Mouse (Mus musculus) G1E (cell line): ENCODE data around the gene Prtg. TPM values are rescaled to one million over a fixed set of nuclear protein-coding genes. Genes with fewer than 3 reads are reported as not detected.

Experiments used
- ATAC-seq: 2 replicates; pipeline ENCODE4 v1.8.0; 2016; ENCODE audit warnings: mild to moderate bottlenecking; ENCODE audit not compliant: insufficient number of reproducible peaks, poor library complexity, low FRiP score, severe bottlenecking; ENCODE audit errors: extremely low read depth
- DNase-seq: peaks from one replicate; pipeline ENCODE4 v3.0.0; 2012; ENCODE audit warnings: low spot score
- H3K27me3 ChIP-seq: 2 replicates; pipeline ENCODE4 v1.6.1; 2012; ENCODE audit warnings: mild to moderate bottlenecking, low read length, inconsistent platforms; ENCODE audit not compliant: insufficient read depth
- H3K36me3 ChIP-seq: replicated peaks from 2 replicates; pipeline ENCODE3; 2012; ENCODE audit warnings: mild to moderate bottlenecking, inconsistent platforms
- H3K4me1 ChIP-seq: 2 replicates; pipeline ENCODE4 v1.6.1; 2012; ENCODE audit warnings: low read depth, low read length, inconsistent platforms, mixed read lengths; ENCODE audit not compliant: insufficient read depth
- H3K4me3 ChIP-seq: 2 replicates; pipeline ENCODE4 v1.5.1; 2012; ENCODE audit warnings: low read depth, mild to moderate bottlenecking, inconsistent platforms, low read length, moderate library complexity, mixed read lengths
- H3K9me3 ChIP-seq: replicated peaks from 2 replicates; pipeline ENCODE4 v1.6.1; 2012; ENCODE audit warnings: inconsistent platforms
- CTCF ChIP-seq: IDR thresholded peaks from 2 replicates; pipeline ENCODE4 v1.5.1; 2012; ENCODE audit warnings: low read depth, low read length, inconsistent platforms, mixed read lengths
- GATA1 ChIP-seq: IDR thresholded peaks from 2 replicates; pipeline ENCODE4 v1.6.1; 2012; ENCODE audit warnings: borderline replicate concordance, low read length, inconsistent platforms, mixed read lengths
- GATA2 ChIP-seq: IDR thresholded peaks from 2 replicates; pipeline ENCODE4 v1.6.1; 2012; ENCODE audit warnings: low read depth, low read length, inconsistent platforms, borderline replicate concordance
- POLR2AphosphoS5 ChIP-seq: IDR thresholded peaks from 2 replicates; pipeline ENCODE4 v1.6.1; 2012; ENCODE audit warnings: low read depth, low read length, inconsistent platforms; ENCODE audit not compliant: insufficient replicate concordance
- TAL1 ChIP-seq: conservative IDR thresholded peaks from 2 replicates; pipeline ENCODE4 v1.6.1; 2012; ENCODE audit warnings: low read depth, low read length, inconsistent platforms, mixed read lengths
- polyA plus RNA-seq: library from polyadenylated mRNA; stranded (reverse); fragments of >175 nt; gene quantifications from 2 replicates; pipeline ENCODE4 v1.2.3, GENCODE M21; 2012
- total RNA-seq, 2 experiments: library from RNA; stranded (forward) in 1 of 2; stranded (reverse) in 1 of 2; fragments of 200-1000 nt in 1 of 2; fragments of >200 nt in 1 of 2; fragmentation: Nextera tagmentation in 1 of 2; gene quantifications; 2 replicates each; pipeline ENCODE4 v1.2.3; 2014 to 2017

Gene Prtg
- total and polyA plus RNA-seq, 3 experiments = 0.22 TPM; not detected in 2

- no peak for ATAC-seq
- no peak for DNase-seq
- H3K9me3 ChIP-seq = no peaks in the 10 kb centered on the region
- no peak for TF ChIP-seq GATA1
- no peak for TF ChIP-seq GATA2
- no peak for TF ChIP-seq POLR2AphosphoS5
- TF ChIP-seq TAL1 = no peak
- TF ChIP-seq CTCF = no peak
- no peaks in the 10 kb centered on the region for H3K36me3 ChIP-seq
- no peak overlapping the region for H3K4me3 ChIP-seq
- no peaks in the 10 kb centered on the region for H3K4me1 ChIP-seq
- H3K27me3 ChIP-seq = peaks cover 21% of the 10 kb centered on the region
Observed at GRCm38 (mm10) chr9:72863773-72864172, 57.1 kb downstream of the Prtg start.

GRCm38 (mm10) chr9:72867434-72867833, 60.8 kb downstream of the Prtg start:
- Histone ChIP-seq H3K27me3 (peaks cover 36% of the 10 kb centered on the region), H3K36me3 (no peaks in the 10 kb centered on the region), H3K4me1 (no peaks in the 10 kb centered on the region), H3K9me3 (no peaks in the 10 kb centered on the region), H3K4me3 (no peak overlapping the region)
- ATAC-seq (no peak), DNase-seq (no peak)
- TF ChIP-seq CTCF (no peak), POLR2AphosphoS5 (no peak), GATA1 (no peak), GATA2 (no peak), TAL1 (no peak)

- Histone ChIP-seq H3K27me3 (peaks cover 36% of the 10 kb centered on the region), H3K9me3 (no peaks in the 10 kb centered on the region), H3K4me3 (no peak overlapping the region), H3K36me3 (no peaks in the 10 kb centered on the region), H3K4me1 (no peaks in the 10 kb centered on the region)
- no peak for TF ChIP-seq GATA2
- TF ChIP-seq GATA1 = no peak
- TF ChIP-seq CTCF = no peak
- TF ChIP-seq TAL1 = no peak
- no peak for TF ChIP-seq POLR2AphosphoS5
- ATAC-seq = no peak
- no peak for DNase-seq
Observed at GRCm38 (mm10) chr9:72868774-72869173, 62.1 kb downstream of the Prtg start.

GRCm38 (mm10) chr9:72871506-72872297, 65.0 kb downstream of the Prtg start:
- ATAC-seq (no peak), DNase-seq (no peak)
- no peaks in the 10 kb centered on the region for H3K36me3 ChIP-seq
- no peak overlapping the region for H3K4me3 ChIP-seq
- no peaks in the 10 kb centered on the region for H3K9me3 ChIP-seq
- no peaks in the 10 kb centered on the region for H3K4me1 ChIP-seq
- TF ChIP-seq GATA2 (no peak), GATA1 (no peak), CTCF (no peak), POLR2AphosphoS5 (no peak), TAL1 (no peak)
- peaks cover 27% of the 10 kb centered on the region for H3K27me3 ChIP-seq

- Histone ChIP-seq H3K4me1 (no peaks in the 10 kb centered on the region), H3K27me3 (peaks cover 21% of the 10 kb centered on the region), H3K4me3 (no peak overlapping the region), H3K36me3 (no peaks in the 10 kb centered on the region), H3K9me3 (no peaks in the 10 kb centered on the region)
- TF ChIP-seq POLR2AphosphoS5 = no peak
- no peak for TF ChIP-seq GATA1
- no peak for TF ChIP-seq GATA2
- TF ChIP-seq CTCF = no peak
- no peak for TF ChIP-seq TAL1
- ATAC-seq (no peak), DNase-seq (no peak)
Observed at GRCm38 (mm10) chr9:72872298-72873130, 65.8 kb downstream of the Prtg start.

- no peaks in the 10 kb centered on the region for H3K4me1 ChIP-seq
- ATAC-seq (no peak), DNase-seq (no peak)
- TF ChIP-seq GATA2 = no peak
- no peak for TF ChIP-seq CTCF
- TF ChIP-seq GATA1 = no peak
- TF ChIP-seq TAL1 = no peak
- no peak for TF ChIP-seq POLR2AphosphoS5
- no peaks in the 10 kb centered on the region for H3K9me3 ChIP-seq
- H3K36me3 ChIP-seq = no peaks in the 10 kb centered on the region
- H3K27me3 ChIP-seq = peaks cover 17% of the 10 kb centered on the region
- no peak overlapping the region for H3K4me3 ChIP-seq
Observed at GRCm38 (mm10) chr9:72875878-72876277, 69.2 kb downstream of the Prtg start.
